Mouse (Mus musculus) liver, embryonic 14.5 days (tissue): ENCODE data around the gene Nmnat1. TPM values are rescaled to one million over a fixed set of nuclear protein-coding genes. Genes with fewer than 3 reads are reported as not detected.

Source experiments
- ATAC-seq: fragments of 200-750 bp; cut with Nextera tagmentation; 2 replicates; pipeline ENCODE4 v1.8.0; 2017; ENCODE audit warnings: moderate number of reproducible peaks, mild to moderate bottlenecking, moderate library complexity; ENCODE audit not compliant: insufficient read depth
- DNase-seq, 3 experiments: peaks; one replicate each; pipeline ENCODE4 v3.0.0-alpha.2; 2012 to 2013; ENCODE audit warnings: low read depth in 3 of 3, low spot score in 3 of 3
- H3K27ac ChIP-seq: fragments of 300-500 bp; sonication (generic); 2 replicates; pipeline ENCODE4 v1.5.1; 2014; ENCODE audit warnings: moderate library complexity, mild to moderate bottlenecking, control low read depth, inconsistent platforms
- H3K27me3 ChIP-seq: fragments of 300-500 bp; sonication (generic); 2 replicates; pipeline ENCODE4 v1.6.1; 2014; ENCODE audit warnings: mild to moderate bottlenecking, low read length, moderate library complexity; ENCODE audit not compliant: control insufficient read depth, insufficient read depth
- H3K36me3 ChIP-seq: fragments of 300-500 bp; sonication (generic); replicated peaks from 2 replicates; pipeline ENCODE4 v1.6.1; 2014; ENCODE audit warnings: low read depth; ENCODE audit not compliant: control insufficient read depth, insufficient read depth
- H3K4me1 ChIP-seq, 2 experiments: fragments of 200-500 bp in 1 of 2; fragments of 300-500 bp in 1 of 2; sonication (generic) in 1 of 2; replicated peaks; 2 replicates each; pipeline ENCODE4 v1.6.1; 2012 to 2014; ENCODE audit warnings: antibody characterized with exemption in 1 of 2, inconsistent platforms in 1 of 2, low read length in 1 of 2; ENCODE audit not compliant: control insufficient read depth in 2 of 2, insufficient read depth in 2 of 2
- H3K4me2 ChIP-seq: fragments of 300-500 bp; sonication (generic); 2 replicates; pipeline ENCODE4 v1.6.1; 2014; ENCODE audit warnings: low read depth, mild to moderate bottlenecking, control low read depth, moderate library complexity
- H3K4me3 ChIP-seq, 2 experiments: fragments of 200-500 bp in 1 of 2; fragments of 300-500 bp in 1 of 2; sonication (generic) in 1 of 2; 2 replicates each; pipeline ENCODE4 v1.5.1; 2012 to 2014; ENCODE audit warnings: low read depth in 2 of 2, low read length in 2 of 2, mild to moderate bottlenecking in 2 of 2, control low read depth in 1 of 2, inconsistent platforms in 1 of 2, moderate library complexity in 1 of 2; ENCODE audit not compliant: insufficient read depth in 1 of 2
- H3K9ac ChIP-seq: fragments of 300-500 bp; sonication (generic); replicated peaks from 2 replicates; pipeline ENCODE4 v1.6.1; 2014; ENCODE audit warnings: mild to moderate bottlenecking, control low read depth, moderate library complexity
- H3K9me3 ChIP-seq: fragments of 300-500 bp; sonication (generic); 2 replicates; pipeline ENCODE4 v1.6.1; 2016; ENCODE audit warnings: low read length, mixed read lengths; ENCODE audit not compliant: control insufficient read depth
- CTCF ChIP-seq: IDR thresholded peaks from 2 replicates; pipeline ENCODE4 v1.5.1; 2016; ENCODE audit warnings: antibody characterized with exemption, low read depth, control low read depth
- EP300 ChIP-seq: IDR thresholded peaks from 2 replicates; pipeline ENCODE4 v1.6.1; 2016; ENCODE audit warnings: antibody characterized with exemption, low read depth
- WGBS: fragments of 180-500 bp; shearing (Covaris S2); extraction: QIAGEN DNeasy Blood & Tissue Kit; methylation state at CpG from one replicate; pipeline ENCODE4 v1.1.7; 2014; ENCODE audit not compliant: insufficient replicate concordance; 5-methylcytosine and 5-hydroxymethylcytosine counted together
- polyA plus RNA-seq, 2 experiments: library from polyadenylated mRNA; depleted of rRNA in 1 of 2; stranded (reverse) in 1 of 2; unstranded in 1 of 2; fragments of >200 nt; fragmentation: Nextera tagmentation in 1 of 2; extraction: Ambion mirVana in 1 of 2; gene quantifications; 2 replicates each; pipeline versions ENCODE4 v1.2.1 to v1.2.3; 2012 to 2014

Nmnat1 gene
- polyA plus RNA-seq, 2 experiments, result 3.8 to 4.7 TPM

DNA sequence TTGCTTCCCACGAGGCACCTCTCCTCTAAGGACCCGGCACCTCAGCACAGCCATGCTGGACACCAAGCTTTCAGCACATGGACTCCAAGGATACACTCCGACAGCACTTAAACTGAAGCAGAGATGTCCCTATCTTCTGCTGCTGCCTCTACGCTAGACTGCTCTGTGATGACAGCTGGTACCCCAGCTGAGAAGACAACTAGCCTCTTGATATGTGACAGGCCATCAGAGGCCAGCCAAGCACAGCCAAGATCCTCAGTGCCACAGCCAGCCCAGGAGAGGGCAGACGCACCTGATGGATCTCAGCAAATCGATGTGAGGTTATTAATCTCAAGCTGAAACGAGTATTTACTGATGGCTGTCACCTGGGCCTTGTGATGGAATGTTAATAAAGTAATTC is 9.9 kb downstream of the Nmnat1 start:
- Histone ChIP-seq H3K27ac (no peak overlapping the region), H3K36me3 (no peaks in the 10 kb centered on the region), H3K9ac (no peak overlapping the region), H3K4me2 (no peak overlapping the region), H3K9me3 (no peaks in the 10 kb centered on the region), H3K4me1 (no peaks in the 10 kb centered on the region), H3K27me3 (no peaks in the 10 kb centered on the region), H3K4me3 (no peak overlapping the region)
- ATAC-seq (no peak), DNase-seq (no peak)
- WGBS, result 64% methylated on average over 7 of the region's 7 CpGs
- TF ChIP-seq CTCF (no peak), EP300 (no peak)

GRCm38 (mm10) chr4:149469557-149469956 is 15.4 kb downstream of the Nmnat1 start:
- ATAC-seq (no peak), DNase-seq (no peak)

DNA sequence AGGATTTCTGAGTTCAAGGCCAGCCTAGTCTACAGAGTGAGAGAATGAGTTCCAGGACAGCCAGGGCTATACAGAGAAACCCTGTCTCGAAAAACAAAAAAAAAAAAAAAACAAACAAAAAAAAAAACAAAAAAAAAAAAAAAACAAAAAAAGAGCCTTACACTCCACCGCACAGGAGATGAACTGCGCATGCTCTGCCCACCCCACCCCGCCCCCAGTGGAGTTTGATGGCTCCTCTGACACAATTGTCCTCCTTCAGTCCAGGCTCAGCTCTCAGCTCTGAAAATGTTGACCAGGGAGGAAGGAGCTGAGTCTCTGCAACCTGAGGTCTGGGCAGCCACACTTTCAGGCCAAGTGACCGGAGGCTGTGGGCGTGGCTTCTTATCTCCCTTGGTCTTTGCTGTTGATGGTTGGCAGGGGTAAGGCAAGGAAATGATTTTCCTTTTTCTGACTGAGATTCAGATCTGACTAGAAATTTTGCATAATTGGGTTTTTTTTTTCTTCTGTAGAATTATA is 21.5 kb downstream of the Nmnat1 start:
- H3K9ac ChIP-seq, result no peak overlapping the region
- ATAC-seq (no peak), DNase-seq (no peak)
- no peaks in the 10 kb centered on the region for H3K36me3 ChIP-seq
- no peaks in the 10 kb centered on the region for H3K9me3 ChIP-seq
- no peak overlapping the region for H3K4me2 ChIP-seq
- H3K27me3 ChIP-seq, result no peaks in the 10 kb centered on the region
- no peak overlapping the region for H3K4me3 ChIP-seq
- TF ChIP-seq EP300 (no peak), CTCF (no peak)
- H3K4me1 ChIP-seq, result no peaks in the 10 kb centered on the region; a peak in 1 of 4 replicates
- 49% methylated on average over 6 of the region's 6 CpGs for WGBS
- H3K27ac ChIP-seq, result no peak overlapping the region

More at GRCm38 (mm10) chr4:149469557-149469956, 15.4 kb downstream of the Nmnat1 start:
- Histone ChIP-seq H3K27me3 (no peaks in the 10 kb centered on the region), H3K36me3 (no peaks in the 10 kb centered on the region), H3K9ac (no peak overlapping the region), H3K4me1 (no peaks in the 10 kb centered on the region), H3K4me3 (no peak overlapping the region), H3K9me3 (no peaks in the 10 kb centered on the region), H3K4me2 (no peak overlapping the region), H3K27ac (no peak overlapping the region)
- WGBS, result 61% methylated on average over 3 of the region's 3 CpGs
- TF ChIP-seq EP300, result no peak
- TF ChIP-seq CTCF, result no peak

GRCm38 (mm10) chr4:149462305-149462971 is 22.6 kb downstream of the Nmnat1 start:
- H3K36me3 ChIP-seq, result no peaks in the 10 kb centered on the region
- 41% methylated on average over 6 of the region's 6 CpGs for WGBS
- H3K27me3 ChIP-seq, result no peaks in the 10 kb centered on the region
- no peak overlapping the region for H3K4me2 ChIP-seq
- no peak overlapping the region for H3K27ac ChIP-seq
- ATAC-seq (no peak), DNase-seq (no peak)
- no peak overlapping the region for H3K4me3 ChIP-seq
- no peaks in the 10 kb centered on the region for H3K9me3 ChIP-seq
- no peak overlapping the region for H3K9ac ChIP-seq
- no peaks in the 10 kb centered on the region; a peak in 1 of 4 replicates for H3K4me1 ChIP-seq
- TF ChIP-seq CTCF (no peak), EP300 (no peak)

DNA sequence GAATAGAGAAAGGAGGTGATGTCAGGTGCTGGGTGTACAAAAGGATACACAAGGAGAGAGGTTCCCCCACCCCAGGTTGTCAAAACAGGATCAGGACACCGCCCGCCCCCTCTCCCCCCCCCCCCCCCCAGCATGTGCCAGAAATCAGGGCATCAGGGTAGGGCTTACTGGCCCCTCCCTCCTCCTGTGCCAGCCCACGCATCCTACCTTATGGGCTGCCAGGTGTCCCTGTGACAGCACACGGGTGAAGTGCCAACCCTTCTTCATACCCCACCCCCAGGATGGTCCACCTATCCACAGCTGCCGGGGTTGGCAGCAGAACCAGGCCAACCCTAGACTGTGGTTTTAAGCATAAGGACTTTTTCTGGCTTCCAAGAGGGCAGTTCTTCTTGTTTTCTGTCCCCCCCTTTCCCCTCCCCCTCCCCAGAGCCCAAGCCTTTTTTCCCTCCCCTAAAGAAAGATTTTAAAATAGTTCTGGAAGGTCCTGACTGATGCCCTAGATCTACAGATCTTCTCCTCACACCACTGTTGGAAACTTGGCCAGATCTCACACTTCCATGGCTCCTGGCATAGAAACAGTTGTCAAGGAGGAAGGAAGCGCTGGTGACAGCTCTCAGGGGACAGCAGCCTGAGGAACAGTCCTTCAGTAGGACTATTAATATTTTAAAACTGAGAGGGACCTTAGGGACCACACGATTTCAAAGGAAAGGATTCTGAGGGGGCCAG is 23.3 kb downstream of the Nmnat1 start:
- TF ChIP-seq EP300 (no peak), CTCF (no peak)
- ATAC-seq (no peak), DNase-seq (no peak)
- 26% methylated on average over 3 of the region's 7 CpGs for WGBS
- Histone ChIP-seq H3K36me3 (no peaks in the 10 kb centered on the region), H3K9me3 (no peaks in the 10 kb centered on the region), H3K4me3 (no peak overlapping the region), H3K4me2 (no peak overlapping the region), H3K27ac (no peak overlapping the region), H3K9ac (no peak overlapping the region), H3K4me1 (no peaks in the 10 kb centered on the region; a peak in 1 of 4 replicates), H3K27me3 (no peaks in the 10 kb centered on the region)
